Mouse (Mus musculus) liver, embryonic 14.5 days (tissue): Measurements from ENCODE around the gene Fbxw4. TPM values are rescaled to one million over a fixed set of nuclear protein-coding genes. Genes with fewer than 3 reads are reported as not detected.
"Not testable (repeated sequence)": the region's sequence is repeated elsewhere in the genome, so short reads cannot be mapped to it uniquely, and the experiment has no call there.

Experiments
- ATAC-seq: fragments of 200-750 bp; cut with Nextera tagmentation; 2 replicates; pipeline ENCODE4 v1.8.0; 2017; ENCODE audit warnings: moderate number of reproducible peaks, mild to moderate bottlenecking, moderate library complexity; ENCODE audit not compliant: insufficient read depth
- DNase-seq, 3 experiments: peaks; one replicate each; pipeline ENCODE4 v3.0.0-alpha.2; 2012 to 2013; ENCODE audit warnings: low read depth in 3 of 3, low spot score in 3 of 3
- H3K27ac ChIP-seq: fragments of 300-500 bp; sonication (generic); 2 replicates; pipeline ENCODE4 v1.5.1; 2014; ENCODE audit warnings: moderate library complexity, mild to moderate bottlenecking, control low read depth, inconsistent platforms
- H3K27me3 ChIP-seq: fragments of 300-500 bp; sonication (generic); 2 replicates; pipeline ENCODE4 v1.6.1; 2014; ENCODE audit warnings: mild to moderate bottlenecking, low read length, moderate library complexity; ENCODE audit not compliant: control insufficient read depth, insufficient read depth
- H3K36me3 ChIP-seq: fragments of 300-500 bp; sonication (generic); replicated peaks from 2 replicates; pipeline ENCODE4 v1.6.1; 2014; ENCODE audit warnings: low read depth; ENCODE audit not compliant: control insufficient read depth, insufficient read depth
- H3K4me1 ChIP-seq, 2 experiments: fragments of 200-500 bp in 1 of 2; fragments of 300-500 bp in 1 of 2; sonication (generic) in 1 of 2; replicated peaks; 2 replicates each; pipeline ENCODE4 v1.6.1; 2012 to 2014; ENCODE audit warnings: antibody characterized with exemption in 1 of 2, inconsistent platforms in 1 of 2, low read length in 1 of 2; ENCODE audit not compliant: control insufficient read depth in 2 of 2, insufficient read depth in 2 of 2
- H3K4me2 ChIP-seq: fragments of 300-500 bp; sonication (generic); 2 replicates; pipeline ENCODE4 v1.6.1; 2014; ENCODE audit warnings: low read depth, mild to moderate bottlenecking, control low read depth, moderate library complexity
- H3K4me3 ChIP-seq, 2 experiments: fragments of 200-500 bp in 1 of 2; fragments of 300-500 bp in 1 of 2; sonication (generic) in 1 of 2; 2 replicates each; pipeline ENCODE4 v1.5.1; 2012 to 2014; ENCODE audit warnings: low read depth in 2 of 2, low read length in 2 of 2, mild to moderate bottlenecking in 2 of 2, control low read depth in 1 of 2, inconsistent platforms in 1 of 2, moderate library complexity in 1 of 2; ENCODE audit not compliant: insufficient read depth in 1 of 2
- H3K9ac ChIP-seq: fragments of 300-500 bp; sonication (generic); replicated peaks from 2 replicates; pipeline ENCODE4 v1.6.1; 2014; ENCODE audit warnings: mild to moderate bottlenecking, control low read depth, moderate library complexity
- H3K9me3 ChIP-seq: fragments of 300-500 bp; sonication (generic); 2 replicates; pipeline ENCODE4 v1.6.1; 2016; ENCODE audit warnings: low read length, mixed read lengths; ENCODE audit not compliant: control insufficient read depth
- CTCF ChIP-seq: IDR thresholded peaks from 2 replicates; pipeline ENCODE4 v1.5.1; 2016; ENCODE audit warnings: antibody characterized with exemption, low read depth, control low read depth
- EP300 ChIP-seq: IDR thresholded peaks from 2 replicates; pipeline ENCODE4 v1.6.1; 2016; ENCODE audit warnings: antibody characterized with exemption, low read depth
- WGBS: fragments of 180-500 bp; shearing (Covaris S2); extraction: QIAGEN DNeasy Blood & Tissue Kit; methylation state at CpG from one replicate; pipeline ENCODE4 v1.1.7; 2014; ENCODE audit not compliant: insufficient replicate concordance; 5-methylcytosine and 5-hydroxymethylcytosine counted together
- polyA plus RNA-seq, 2 experiments: library from polyadenylated mRNA; depleted of rRNA in 1 of 2; stranded (reverse) in 1 of 2; unstranded in 1 of 2; fragments of >200 nt; fragmentation: Nextera tagmentation in 1 of 2; extraction: Ambion mirVana in 1 of 2; gene quantifications; 2 replicates each; pipeline versions ENCODE4 v1.2.1 to v1.2.3; 2012 to 2014

Fbxw4 gene
- polyA plus RNA-seq, 2 experiments: 2.5 to 14.5 TPM

DNA sequence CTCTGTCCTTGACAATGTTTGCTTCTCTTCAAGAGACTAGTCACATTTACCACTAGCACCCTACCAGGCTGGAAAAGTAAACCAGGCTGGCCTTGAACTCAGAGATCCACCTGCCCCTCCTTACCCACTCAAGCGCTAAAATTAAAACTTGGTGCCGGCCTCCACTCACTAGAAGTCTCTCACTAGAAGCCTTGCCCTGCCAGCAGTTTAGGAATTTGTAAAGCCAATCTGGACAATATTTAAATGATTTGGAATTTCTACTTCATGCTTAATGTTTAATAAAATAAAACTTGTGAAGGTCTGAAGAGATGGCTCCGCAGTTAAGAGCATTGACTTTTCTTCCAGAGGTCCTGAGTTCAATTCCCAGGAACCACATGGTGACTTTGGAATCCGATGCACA is 10.3 kb downstream of the Fbxw4 start:
- H3K9ac ChIP-seq: no peak overlapping the region
- H3K4me2 ChIP-seq: no peak overlapping the region
- H3K27me3 ChIP-seq: no peaks in the 10 kb centered on the region
- TF ChIP-seq EP300: no peak
- TF ChIP-seq CTCF: no peak
- H3K4me3 ChIP-seq: no peak overlapping the region
- no peak overlapping the region for H3K27ac ChIP-seq
- H3K4me1 ChIP-seq: peaks cover 16 to 21% of the 10 kb centered on the region in 2 experiments
- DNase-seq (peak in 1 of 3 experiments; percentile 46), ATAC-seq (no peak)
- WGBS: 79% methylated on average over 4 of the region's 4 CpGs
- no peaks in the 10 kb centered on the region for H3K9me3 ChIP-seq
- H3K36me3 ChIP-seq: no peaks in the 10 kb centered on the region

DNA sequence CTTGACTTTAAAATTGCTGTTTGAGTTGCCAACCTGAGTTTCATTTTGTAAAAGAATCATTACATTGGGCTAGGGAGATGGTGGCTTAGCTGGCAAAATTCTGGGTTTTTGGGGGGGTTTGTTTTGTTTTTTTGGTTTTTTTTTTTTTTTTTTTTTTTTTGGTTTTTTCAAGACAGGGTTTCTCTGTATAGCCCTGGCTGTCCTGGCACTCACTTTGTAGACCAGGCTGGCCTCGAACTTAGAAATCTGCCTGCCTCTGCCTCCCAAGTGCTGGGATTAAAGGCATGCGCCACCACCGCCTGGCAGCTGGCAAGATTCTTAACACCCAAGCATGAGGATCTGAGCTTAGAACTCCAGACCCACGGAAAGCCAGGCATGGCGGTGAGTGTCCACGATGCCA is 11.6 kb downstream of the Fbxw4 start:
- H3K4me3 ChIP-seq, H3K27me3 ChIP-seq, H3K36me3 ChIP-seq, H3K4me2 ChIP-seq, H3K9ac ChIP-seq, H3K9me3 ChIP-seq, DNase-seq, H3K27ac ChIP-seq: not testable (repeated sequence)
- 0 out of 2 replicates have a peak, but pooled peaks have one; percentile 55 for ATAC-seq
- WGBS: 81% methylated on average over 6 of the region's 6 CpGs
- H3K4me1 ChIP-seq: peaks cover 16 to 20% of the 10 kb centered on the region in 2 experiments

DNA sequence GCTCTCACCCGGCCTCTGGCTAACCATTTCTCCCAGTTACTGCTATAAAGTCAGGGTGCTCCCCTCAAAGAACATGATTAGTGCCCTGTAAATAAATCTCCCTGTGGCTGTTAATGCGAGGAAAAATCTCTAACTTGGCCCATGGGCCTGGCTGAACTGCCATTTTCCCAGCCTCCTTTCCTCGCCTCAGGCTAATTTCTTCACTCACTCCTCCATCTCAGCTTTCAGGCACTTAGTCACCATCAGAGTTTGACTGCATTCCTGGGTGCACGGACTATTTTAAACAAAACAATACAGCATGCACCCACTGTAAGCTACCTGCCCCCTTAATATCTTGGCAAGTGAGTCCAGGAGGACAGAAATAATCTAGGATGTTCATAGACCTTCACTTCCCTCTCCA is 13.2 kb downstream of the Fbxw4 start:
- Histone ChIP-seq H3K9me3 (no peaks in the 10 kb centered on the region), H3K36me3 (no peaks in the 10 kb centered on the region), H3K27me3 (no peaks in the 10 kb centered on the region), H3K4me2 (no peak overlapping the region), H3K4me3 (no peak overlapping the region), H3K9ac (no peak overlapping the region), H3K4me1 (peaks cover 6% of the 10 kb centered on the region in 2 experiments), H3K27ac (no peak overlapping the region)
- TF ChIP-seq EP300 (no peak), CTCF (no peak)
- ATAC-seq (no peak), DNase-seq (no peak)
- WGBS: 61% methylated on average over 4 of the region's 4 CpGs

DNA sequence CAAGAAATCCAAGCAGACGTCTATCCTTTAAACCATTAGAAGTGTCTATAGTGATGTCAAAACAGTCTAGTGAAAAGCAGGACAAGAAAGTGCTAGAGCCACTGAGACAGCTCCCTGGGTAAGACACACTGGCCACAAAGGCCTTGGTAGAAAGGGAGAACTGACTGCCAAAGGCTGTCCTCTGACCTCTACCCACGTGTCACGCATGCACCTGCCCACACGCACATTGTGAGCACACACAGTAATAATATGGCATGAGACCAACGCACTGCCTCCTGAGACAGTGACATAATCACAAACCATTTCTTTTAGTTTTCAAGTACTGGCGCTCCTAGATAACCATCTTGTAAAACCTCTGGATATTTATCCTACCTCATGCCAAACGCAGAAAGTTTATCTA is 19.4 kb downstream of the Fbxw4 start:
- DNase-seq (no peak), ATAC-seq (no peak)
- TF ChIP-seq CTCF: no peak
- TF ChIP-seq EP300: no peak
- H3K4me2 ChIP-seq: no peak overlapping the region
- H3K27ac ChIP-seq: no peak overlapping the region
- H3K9me3 ChIP-seq: no peaks in the 10 kb centered on the region
- no peaks in the 10 kb centered on the region for H3K27me3 ChIP-seq
- H3K4me3 ChIP-seq: no peak overlapping the region
- no peak overlapping the region for H3K9ac ChIP-seq
- H3K4me1 ChIP-seq: no peaks in the 10 kb centered on the region
- WGBS: 72% methylated on average over 7 of the region's 7 CpGs
- H3K36me3 ChIP-seq: no peaks in the 10 kb centered on the region

DNA sequence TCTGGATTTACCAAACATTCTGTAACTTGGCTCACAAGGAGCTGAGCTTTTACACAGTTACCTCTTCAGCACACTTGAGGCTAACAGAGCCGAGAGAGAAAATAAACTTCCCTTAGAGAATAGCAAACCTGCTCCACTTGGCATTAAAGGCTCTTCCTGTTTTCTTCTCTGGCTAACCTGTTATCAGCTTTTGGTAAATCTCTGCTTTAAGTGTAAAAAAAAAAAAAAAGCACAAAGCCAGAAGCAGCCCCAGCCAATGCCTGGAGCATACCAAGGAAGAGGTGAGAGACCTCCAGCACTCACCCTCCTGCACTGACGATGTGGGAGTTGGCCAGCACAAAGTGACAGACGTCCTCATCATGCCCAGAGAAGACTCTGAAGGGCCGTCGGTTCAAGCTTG is 24.2 kb downstream of the Fbxw4 start:
- WGBS: 69% methylated on average over 5 of the region's 5 CpGs
- no peak for TF ChIP-seq CTCF
- TF ChIP-seq EP300: no peak
- Histone ChIP-seq H3K27me3 (no peaks in the 10 kb centered on the region), H3K9me3 (no peaks in the 10 kb centered on the region), H3K27ac (no peak overlapping the region), H3K36me3 (no peaks in the 10 kb centered on the region), H3K4me2 (no peak overlapping the region), H3K4me3 (no peak overlapping the region), H3K4me1 (peaks cover 11 to 14% of the 10 kb centered on the region in 2 experiments), H3K9ac (no peak overlapping the region)
- no peak for DNase-seq
- ATAC-seq: no peak
